Mouse (Mus musculus) C2C12 (cell line): ENCODE data around the gene Taar6. TPM values are rescaled to one million over a fixed set of nuclear protein-coding genes. Genes with fewer than 3 reads are reported as not detected.

ENCODE experiments used
- H3K27me3 ChIP-seq: one replicate; pipeline ENCODE4 v1.6.1; 2011; ENCODE audit not compliant: control insufficient read depth, insufficient read depth, insufficient read length
- H3K36me3 ChIP-seq: one replicate; pipeline ENCODE4 v1.6.1; 2011; ENCODE audit not compliant: control insufficient read depth, insufficient read depth
- H3K4me3 ChIP-seq: one replicate; pipeline ENCODE4 v1.5.1; 2011; ENCODE audit warnings: mild to moderate bottlenecking, control low read depth; ENCODE audit not compliant: poor library complexity, insufficient read depth, severe bottlenecking
- H3K79me2 ChIP-seq: one replicate; pipeline ENCODE4 v1.6.1; 2011; ENCODE audit not compliant: control insufficient read depth, insufficient read depth
- H3K79me3 ChIP-seq: one replicate; pipeline ENCODE4 v1.6.1; 2011; ENCODE audit warnings: low read depth, control low read depth
- H3ac ChIP-seq: one replicate; pipeline ENCODE3; 2011; ENCODE audit warnings: low read depth; ENCODE audit not compliant: control insufficient read depth, insufficient read length
- CEBPB ChIP-seq: IDR thresholded peaks from one replicate; pipeline ENCODE4 v1.6.1; 2011; ENCODE audit warnings: low read depth, mild to moderate bottlenecking, control low read depth, moderate library complexity
- CTCF ChIP-seq: IDR thresholded peaks from one replicate; pipeline ENCODE4 v1.5.1; 2011; ENCODE audit not compliant: control insufficient read depth, insufficient read depth, insufficient read length
- FOSL1 ChIP-seq: IDR thresholded peaks from one replicate; pipeline ENCODE4 v1.8.0; 2011; ENCODE audit warnings: mild to moderate bottlenecking, low read length; ENCODE audit not compliant: poor library complexity, insufficient read depth, severe bottlenecking
- MAX ChIP-seq: IDR thresholded peaks from one replicate; pipeline ENCODE4 v1.6.1; 2011; ENCODE audit warnings: mild to moderate bottlenecking, control low read depth
- MYOD1 ChIP-seq: IDR thresholded peaks from one replicate; pipeline ENCODE4 v1.6.1; 2011; ENCODE audit warnings: low read depth; ENCODE audit not compliant: control insufficient read depth, insufficient read length
- MYOG ChIP-seq: IDR thresholded peaks from one replicate; pipeline ENCODE4 v1.6.1; 2011; ENCODE audit not compliant: control insufficient read depth, insufficient read length; ENCODE audit errors: extremely low read depth
- USF1 ChIP-seq: IDR thresholded peaks from one replicate; pipeline ENCODE4 v1.6.1; 2011; ENCODE audit warnings: low read depth, mild to moderate bottlenecking, control low read depth, moderate library complexity
- polyA plus RNA-seq: library from polyadenylated mRNA; unstranded; fragments of >200 nt; fragmentation: generic; extraction: Trizol; gene quantifications from one replicate; pipeline ENCODE4 v1.2.1, GENCODE M21; 2012; ENCODE audit warnings: missing spikeins

The Taar6 gene
- polyA plus RNA-seq, 1 experiment: not detected

- Histone ChIP-seq H3K4me3 (no peak within 1 kb of the TSS), H3K79me3 (no peaks in the 10 kb centered on the region), H3K79me2 (no peaks in the 10 kb centered on the region), H3ac (no peak within 1 kb of the TSS), H3K27me3 (no peaks in the 10 kb centered on the region), H3K36me3 (no peaks in the 10 kb centered on the region)
- TF ChIP-seq CEBPB (no peak), MAX (no peak), USF1 (no peak), FOSL1 (no peak), CTCF (no peak), MYOG (no peak), MYOD1 (no peak)
Measured at GRCm38 (mm10) chr10:23999639-24000038, 14.2 kb upstream of the Taar6 start, which contains the start of gene Taar7b. Gene Taar7b, plus strand, starts transcription at chr10:23999939.

DNA sequence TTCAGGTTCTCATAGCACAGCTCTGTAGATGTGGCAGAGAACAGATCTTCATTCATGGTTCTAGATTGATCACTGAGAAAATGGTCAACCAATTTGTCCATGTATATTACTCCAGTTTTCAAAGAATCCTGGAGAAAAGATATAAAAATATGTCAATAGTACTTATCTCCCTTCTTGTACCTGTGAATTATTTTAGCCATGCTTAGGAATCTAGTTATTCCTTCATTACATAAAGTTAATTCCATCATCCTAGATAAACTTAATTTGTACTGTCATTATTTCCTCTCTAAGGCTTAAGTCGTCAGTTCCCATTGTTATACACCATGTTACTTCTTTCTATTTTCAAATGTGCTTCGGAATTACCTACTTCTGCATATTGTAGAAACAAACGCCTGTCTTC lies 7.9 kb upstream of the Taar6 start, which contains the start of gene Taar7a:
Gene Taar7a (minus strand): TSS at position 101 of the 400 bp plus-strand sequence.
- no peak within 1 kb of the TSS for H3K4me3 ChIP-seq
- H3K79me2 ChIP-seq: no peaks in the 10 kb centered on the region
- H3K36me3 ChIP-seq: no peaks in the 10 kb centered on the region
- H3K27me3 ChIP-seq: peaks cover 7% of the 10 kb centered on the region
- no peaks in the 10 kb centered on the region for H3K79me3 ChIP-seq
- no peak within 1 kb of the TSS for H3ac ChIP-seq
- no peak for TF ChIP-seq FOSL1
- TF ChIP-seq CTCF: no peak
- TF ChIP-seq MYOD1: no peak
- TF ChIP-seq CEBPB: no peak
- TF ChIP-seq MYOG: no peak
- no peak for TF ChIP-seq USF1
- no peak for TF ChIP-seq MAX

DNA sequence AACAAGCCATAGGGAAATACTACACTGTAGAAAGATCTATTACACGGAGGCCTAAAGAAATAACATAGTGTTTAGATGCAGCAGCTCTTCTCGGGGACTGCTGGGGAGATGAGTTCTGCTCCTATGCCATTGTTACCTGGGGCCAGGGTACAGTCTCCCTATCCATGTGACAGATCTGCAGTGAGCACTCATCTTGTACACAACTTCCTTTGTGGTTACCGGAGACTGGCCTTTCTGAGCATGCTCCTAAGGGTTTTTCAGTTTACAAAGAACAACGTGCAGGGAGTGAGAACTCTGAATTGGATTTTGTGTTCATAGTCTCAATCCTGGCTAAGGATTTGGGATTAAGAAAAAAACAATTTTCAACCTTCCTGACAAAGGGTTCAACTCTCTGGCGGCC lies 973 bp upstream of the Taar6 start:
- H3K27me3 ChIP-seq: peaks cover 7% of the 10 kb centered on the region

GRCm38 (mm10) chr10:23978901-23979705 lies 6.3 kb downstream of the Taar6 start:
- no peaks in the 10 kb centered on the region for H3K79me3 ChIP-seq
- peak; percentile 31 for TF ChIP-seq CTCF
- no peak for TF ChIP-seq USF1
- TF ChIP-seq MYOD1: no peak

More for the DNA sequence above, 973 bp upstream of the Taar6 start:
- Histone ChIP-seq H3K36me3 (no peaks in the 10 kb centered on the region), H3K4me3 (no peak overlapping the region), H3K79me3 (no peaks in the 10 kb centered on the region), H3K79me2 (no peaks in the 10 kb centered on the region), H3ac (no peak overlapping the region)
- TF ChIP-seq MYOD1 (no peak), USF1 (no peak), MYOG (no peak), MAX (no peak), CEBPB (no peak), CTCF (no peak), FOSL1 (no peak)

GRCm38 (mm10) chr10:23977958-23978357 lies 7.5 kb downstream of the Taar6 start:
- Histone ChIP-seq H3ac (no peak overlapping the region), H3K79me2 (no peaks in the 10 kb centered on the region), H3K79me3 (no peaks in the 10 kb centered on the region), H3K27me3 (no peaks in the 10 kb centered on the region), H3K36me3 (no peaks in the 10 kb centered on the region), H3K4me3 (no peak overlapping the region)
- TF ChIP-seq CTCF: no peak
- no peak for TF ChIP-seq MYOD1
- TF ChIP-seq MYOG: no peak
- no peak for TF ChIP-seq FOSL1
- no peak for TF ChIP-seq MAX
- no peak for TF ChIP-seq USF1
- TF ChIP-seq CEBPB: no peak

More at GRCm38 (mm10) chr10:23978901-23979705, 6.3 kb downstream of the Taar6 start:
- H3K36me3 ChIP-seq: no peaks in the 10 kb centered on the region
- no peaks in the 10 kb centered on the region for H3K79me2 ChIP-seq
- no peaks in the 10 kb centered on the region for H3K27me3 ChIP-seq
- H3K4me3 ChIP-seq: no peak overlapping the region
- no peak overlapping the region for H3ac ChIP-seq

GRCm38 (mm10) chr10:23971256-23971655 lies 14.2 kb downstream of the Taar6 start:
- no peak for TF ChIP-seq MYOD1
- TF ChIP-seq USF1: no peak
- no peak for TF ChIP-seq MAX
- no peak for TF ChIP-seq FOSL1
- no peak for TF ChIP-seq CTCF
- TF ChIP-seq MYOG: no peak
- TF ChIP-seq CEBPB: no peak

More at GRCm38 (mm10) chr10:23971256-23971655, 14.2 kb downstream of the Taar6 start:
- Histone ChIP-seq H3K4me3 (no peak overlapping the region), H3K36me3 (no peaks in the 10 kb centered on the region), H3ac (no peak overlapping the region), H3K79me2 (no peaks in the 10 kb centered on the region), H3K79me3 (no peaks in the 10 kb centered on the region), H3K27me3 (peaks cover 18% of the 10 kb centered on the region)
